Mouse (Mus musculus) stomach, embryonic 14.5 days (tissue): Measurements from ENCODE around the gene Myo1d. TPM values are rescaled to one million over a fixed set of nuclear protein-coding genes. Genes with fewer than 3 reads are reported as not detected.

ENCODE experiments used
- ATAC-seq: fragments of 200-750 bp; cut with Nextera tagmentation; 2 replicates; pipeline ENCODE4 v1.8.0; 2017; ENCODE audit warnings: low read depth, moderate TSS enrichment; ENCODE audit not compliant: insufficient number of reproducible peaks, insufficient read depth, low FRiP score
- H3K27ac ChIP-seq: fragments of 300-500 bp; sonication (generic); 2 replicates; pipeline ENCODE4 v1.5.1; 2014; ENCODE audit warnings: mild to moderate bottlenecking, low read length, moderate library complexity, mixed read lengths
- H3K27me3 ChIP-seq: fragments of 300-500 bp; sonication (generic); 2 replicates; pipeline ENCODE4 v1.6.1; 2014; ENCODE audit warnings: low read length, control low read depth, mixed read lengths; ENCODE audit not compliant: control insufficient read depth, insufficient read depth
- H3K36me3 ChIP-seq: fragments of 300-500 bp; sonication (generic); 2 replicates; pipeline ENCODE4 v1.6.1; 2014; ENCODE audit warnings: mild to moderate bottlenecking, control low read depth, low read length, moderate library complexity, mixed read lengths; ENCODE audit not compliant: control insufficient read depth, insufficient read depth
- H3K4me1 ChIP-seq: fragments of 300-500 bp; sonication (generic); 2 replicates; pipeline ENCODE4 v1.6.1; 2014; ENCODE audit warnings: low read length, control low read depth, mixed read lengths; ENCODE audit not compliant: control insufficient read depth, insufficient read depth
- H3K4me2 ChIP-seq: fragments of 300-500 bp; sonication (generic); replicated peaks from 2 replicates; pipeline ENCODE4 v1.6.1; 2014; ENCODE audit warnings: low read depth, low read length, control low read depth
- H3K4me3 ChIP-seq: fragments of 300-500 bp; sonication (generic); 2 replicates; pipeline ENCODE4 v1.5.1; 2014; ENCODE audit warnings: low read depth, low read length, control low read depth
- H3K9ac ChIP-seq: fragments of 300-500 bp; sonication (generic); replicated peaks from 2 replicates; pipeline ENCODE4 v1.6.1; 2014; ENCODE audit warnings: low read depth, mild to moderate bottlenecking, control low read depth, low read length, moderate library complexity, mixed read lengths
- H3K9me3 ChIP-seq: fragments of 300-500 bp; sonication (generic); 2 replicates; pipeline ENCODE4 v1.6.1; 2016; ENCODE audit warnings: low read depth, low read length, control low read depth; ENCODE audit not compliant: control insufficient read depth
- WGBS: fragments of 180-500 bp; shearing (Covaris S2); extraction: QIAGEN DNeasy Blood & Tissue Kit; methylation state at CpG from one replicate; pipeline ENCODE4 v1.1.7; 2014; 5-methylcytosine and 5-hydroxymethylcytosine counted together
- polyA plus RNA-seq: library from polyadenylated mRNA; unstranded; fragments of >200 nt; fragmentation: Nextera tagmentation; extraction: Ambion mirVana; gene quantifications from 2 replicates; pipeline ENCODE4 v1.2.1, GENCODE M21; 2014

The Myo1d gene
- polyA plus RNA-seq, 1 experiment from 2014 or later, result 24.3 TPM

GRCm38 (mm10) chr11:80761285-80761974, 18.4 kb downstream of the Myo1d start:
- H3K4me3 ChIP-seq, result no peak overlapping the region
- H3K27me3 ChIP-seq, result no peaks in the 10 kb centered on the region
- 82% methylated on average over 3 of the region's 3 CpGs for WGBS
- H3K4me2 ChIP-seq, result no peak overlapping the region
- no peak overlapping the region for H3K27ac ChIP-seq
- no peak for ATAC-seq
- H3K9me3 ChIP-seq, result no peaks in the 10 kb centered on the region
- no peaks in the 10 kb centered on the region for H3K36me3 ChIP-seq
- H3K4me1 ChIP-seq, result no peaks in the 10 kb centered on the region
- H3K9ac ChIP-seq, result no peak overlapping the region

- Histone ChIP-seq H3K27me3 (no peaks in the 10 kb centered on the region), H3K4me1 (no peaks in the 10 kb centered on the region), H3K4me3 (no peak overlapping the region), H3K36me3 (no peaks in the 10 kb centered on the region), H3K4me2 (no peak overlapping the region), H3K27ac (no peak overlapping the region), H3K9ac (no peak overlapping the region), H3K9me3 (no peaks in the 10 kb centered on the region)
- ATAC-seq, result no peak
- 70% methylated on average over 3 of the region's 3 CpGs for WGBS
Measured at GRCm38 (mm10) chr11:80759023-80759422, 20.8 kb downstream of the Myo1d start.

- H3K27me3 ChIP-seq, result no peaks in the 10 kb centered on the region
- no peaks in the 10 kb centered on the region for H3K4me1 ChIP-seq
- no peak overlapping the region for H3K27ac ChIP-seq
- H3K4me3 ChIP-seq, result no peak overlapping the region
- no peak for ATAC-seq
- no peaks in the 10 kb centered on the region for H3K36me3 ChIP-seq
- 56% methylated on average over 2 of the region's 2 CpGs for WGBS
- H3K9ac ChIP-seq, result no peak overlapping the region
- H3K9me3 ChIP-seq, result no peaks in the 10 kb centered on the region
- H3K4me2 ChIP-seq, result no peak overlapping the region
Measured at GRCm38 (mm10) chr11:80754201-80754600, 25.6 kb downstream of the Myo1d start.

GRCm38 (mm10) chr11:80751168-80751567, 28.7 kb downstream of the Myo1d start:
- no peaks in the 10 kb centered on the region for H3K9me3 ChIP-seq
- H3K4me2 ChIP-seq, result no peak overlapping the region
- H3K27ac ChIP-seq, result no peak overlapping the region
- H3K36me3 ChIP-seq, result no peaks in the 10 kb centered on the region
- no peak overlapping the region for H3K4me3 ChIP-seq
- no peak for ATAC-seq
- H3K9ac ChIP-seq, result no peak overlapping the region
- 86% methylated on average over 1 of the region's 1 CpGs for whole genome bisulfite sequencing
- no peaks in the 10 kb centered on the region for H3K4me1 ChIP-seq
- no peaks in the 10 kb centered on the region for H3K27me3 ChIP-seq

GRCm38 (mm10) chr11:80749187-80749586, 30.6 kb downstream of the Myo1d start:
- Histone ChIP-seq H3K27me3 (no peaks in the 10 kb centered on the region), H3K9ac (no peak overlapping the region), H3K27ac (no peak overlapping the region), H3K9me3 (no peaks in the 10 kb centered on the region), H3K4me1 (no peaks in the 10 kb centered on the region), H3K36me3 (no peaks in the 10 kb centered on the region), H3K4me2 (no peak overlapping the region), H3K4me3 (no peak overlapping the region)
- ATAC-seq, result no peak
- WGBS, result 100% methylated on average over 1 of the region's 1 CpGs

- H3K9ac ChIP-seq, result no peak overlapping the region
- no peaks in the 10 kb centered on the region for H3K9me3 ChIP-seq
- H3K4me3 ChIP-seq, result no peak overlapping the region
- 66% methylated on average over 5 of the region's 5 CpGs for whole genome bisulfite sequencing
- ATAC-seq, result no peak
- no peaks in the 10 kb centered on the region for H3K27me3 ChIP-seq
- H3K36me3 ChIP-seq, result no peaks in the 10 kb centered on the region
- no peak overlapping the region for H3K27ac ChIP-seq
- H3K4me2 ChIP-seq, result no peak overlapping the region
- H3K4me1 ChIP-seq, result no peaks in the 10 kb centered on the region
Measured at GRCm38 (mm10) chr11:80745426-80745825, 34.4 kb downstream of the Myo1d start.

GRCm38 (mm10) chr11:80743823-80744410, 35.9 kb downstream of the Myo1d start:
- H3K27ac ChIP-seq, result no peak overlapping the region
- WGBS, result 82% methylated on average over 4 of the region's 4 CpGs
- ATAC-seq, result no peak

GRCm38 (mm10) chr11:80742462-80742861, 37.4 kb downstream of the Myo1d start:
- no peak for ATAC-seq
- Histone ChIP-seq H3K9ac (no peak overlapping the region), H3K4me2 (no peak overlapping the region), H3K4me1 (no peaks in the 10 kb centered on the region), H3K27me3 (no peaks in the 10 kb centered on the region), H3K9me3 (no peaks in the 10 kb centered on the region), H3K36me3 (no peaks in the 10 kb centered on the region), H3K27ac (no peak overlapping the region), H3K4me3 (no peak overlapping the region)
- whole genome bisulfite sequencing, result 97% methylated on average over 4 of the region's 4 CpGs

More at GRCm38 (mm10) chr11:80743823-80744410, 35.9 kb downstream of the Myo1d start:
- H3K9ac ChIP-seq, result no peak overlapping the region
- H3K9me3 ChIP-seq, result no peaks in the 10 kb centered on the region
- H3K27me3 ChIP-seq, result no peaks in the 10 kb centered on the region
- H3K4me1 ChIP-seq, result no peaks in the 10 kb centered on the region
- no peak overlapping the region for H3K4me3 ChIP-seq
- H3K4me2 ChIP-seq, result no peak overlapping the region
- no peaks in the 10 kb centered on the region for H3K36me3 ChIP-seq

GRCm38 (mm10) chr11:80734771-80735170, 45.1 kb downstream of the Myo1d start:
- Histone ChIP-seq H3K27ac (no peak overlapping the region), H3K27me3 (no peaks in the 10 kb centered on the region), H3K4me1 (no peaks in the 10 kb centered on the region), H3K4me2 (no peak overlapping the region), H3K36me3 (no peaks in the 10 kb centered on the region), H3K9ac (no peak overlapping the region), H3K9me3 (no peaks in the 10 kb centered on the region), H3K4me3 (no peak overlapping the region)
- 93% methylated on average over 2 of the region's 2 CpGs for WGBS
- ATAC-seq, result no peak
